ENCODE assay signal across 8 mouse cellular contexts in genomic region chr3:104817481-104817990, GRCm38 (mm10). TPM values are rescaled to one million over a fixed set of nuclear protein-coding genes. Genes with fewer than 3 reads are reported as not detected.
A peak's percentile ranks its signal among the peaks of the same experiment; 100 is the strongest.
DNase-seq lines count a peak whose midpoint lies in the region; ATAC-seq lines count a peak whose summit lies in the region.

No protein-coding gene starts in this region.

- H3K4me2 ChIP-seq in hindbrain, embryonic 12.5 days (replicated peaks) = peak overlapping the region; percentile 99

- peaks cover 6% of the 10 kb centered on the region; the same call in 1 of the 2 replicates for H3K36me3 ChIP-seq in hindbrain, embryonic 12.5 days
- H3K36me3 ChIP-seq in macrophage (ENCODE audit: inconsistent target) = no peaks in the 10 kb centered on the region; the same call in 1 of the 2 replicates

- H3K27ac ChIP-seq in hindbrain, embryonic 12.5 days = peak overlapping the region; percentile 66
- peak overlapping the region; percentile 79; the same call in 1 of the 2 replicates for H3K27ac ChIP-seq in macrophage

- peak overlapping the region; percentile 80 for H3K9ac ChIP-seq in hindbrain, embryonic 12.5 days

- H3K79me2 ChIP-seq in macrophage (ENCODE audit: inconsistent target) = peaks cover 44% of the 10 kb centered on the region; the same call in 1 of the 2 replicates

- no peaks in the 10 kb centered on the region for H3K27me3 ChIP-seq in hindbrain, embryonic 12.5 days

- peak; percentile 83 for ATAC-seq in hindbrain, embryonic 12.5 days (ENCODE audit: low FRiP score)

- under 1% methylated on average over 46 of the region's 46 CpGs for WGBS in hindbrain, embryonic 12.5 days
- WGBS in macrophage (ENCODE audit: missing documents) = 4% methylated on average over 43 of the region's 46 CpGs

- DNase-seq in MN1 (ENCODE audit: low spot score) = peak; percentile 52
- peak; percentile 10 for DNase-seq in cerebellum, adult 8-10 months
- peak; percentile 53 for DNase-seq in forelimb bud, embryonic 11.5 days (ENCODE audit: low read depth, low spot score)
- peak; percentile 39 to 51 for DNase-seq in layer of hippocampus, postnatal 36 days
- DNase-seq in right cerebral cortex, adult 18-20 months = peak; percentile 47
- DNase-seq in urinary bladder, postnatal 14 days (ENCODE audit: low spot score) = peak; percentile 56

- H3K9me3 ChIP-seq in hindbrain, embryonic 12.5 days (replicated peaks) = no peaks in the 10 kb centered on the region

- H3K4me1 ChIP-seq in hindbrain, embryonic 12.5 days = peaks cover 14% of the 10 kb centered on the region

- H3K4me3 ChIP-seq in hindbrain, embryonic 12.5 days = peak overlapping the region; percentile 75
- H3K4me3 ChIP-seq in macrophage (ENCODE audit: inconsistent target) = peak overlapping the region; percentile 82

RNA-seq across cellular contexts. Expression of gene Mov10, which starts 0.8 kb away (rescaled TPM):
- 27.1 and 38.0 TPM in 2 replicates for polyA plus RNA-seq in hindbrain, embryonic 12.5 days (2016; fragmentation: Nextera tagmentation; extraction: Ambion mirVana)
- total RNA-seq in layer of hippocampus, postnatal 36 days (2021) = 10 to 100 TPM in 1 of 2 experiments, 1 to 10 TPM in 1; 8.4 to 12.9 TPM
- total RNA-seq in macrophage (2018; cell fraction: chromatin; rRNA removed) = 100 to 1,000 TPM in 9 of 26 experiments, 10 to 100 TPM in 17; 16.7 to 237 (median 59.2) TPM
- 100 to 1,000 TPM in 12 of 26 experiments, 10 to 100 TPM in 14; 23.8 to 177 (median 62.2) TPM for total RNA-seq in macrophage (2018; cell fraction: cytosol; rRNA removed)
- 100 to 1,000 TPM in 12 of 26 experiments, 10 to 100 TPM in 14; 23.7 to 199 (median 83.9) TPM for total RNA-seq in macrophage (2018; cell fraction: nucleus; rRNA removed)
- 24.0 to 42.1 TPM (median 27.2 TPM) in 3 replicates for polyA plus RNA-seq in macrophage (2018)

RNA-seq across cellular contexts. Expression of gene Rhoc, which starts 29.4 kb away (rescaled TPM):
- 112 and 121 TPM in 2 replicates for polyA plus RNA-seq in hindbrain, embryonic 12.5 days (2016; fragmentation: Nextera tagmentation; extraction: Ambion mirVana)
- total RNA-seq in layer of hippocampus, postnatal 36 days (2021) = 10 to 100 TPM; 24.0 to 24.3 TPM
- total RNA-seq in macrophage (2018; cell fraction: chromatin; rRNA removed) = 10 to 100 TPM in 16 of 26 experiments, 1 to 10 TPM in 10; 1.5 to 65.1 (median 14.0) TPM
- 100 to 1,000 TPM in 3 of 26 experiments, 10 to 100 TPM in 23; 30.2 to 124 (median 59.7) TPM for total RNA-seq in macrophage (2018; cell fraction: cytosol; rRNA removed)
- total RNA-seq in macrophage (2018; cell fraction: nucleus; rRNA removed) = 10 to 100 TPM in 25 of 26 experiments, 1 to 10 TPM in 1; 9.5 to 73.8 (median 23.2) TPM
- polyA plus RNA-seq in macrophage (2018) = 52.1 to 126 TPM (median 83.9 TPM) in 3 replicates

RNA-seq across cellular contexts. Expression of gene Fam19a3, which starts 35.9 kb away (rescaled TPM):
- polyA plus RNA-seq in hindbrain, embryonic 12.5 days (2016; fragmentation: Nextera tagmentation; extraction: Ambion mirVana) = 0.06 TPM in 1 of 2 replicates, not detected in the other
- total RNA-seq in layer of hippocampus, postnatal 36 days (2021) = not detected
- under 1 TPM in 4 of 26 experiments, not detected in 22; 0.13 to 0.37 (median 0.19) TPM for total RNA-seq in macrophage (2018; cell fraction: chromatin; rRNA removed)
- under 1 TPM in 11 of 26 experiments, not detected in 15; under 0.01 to 0.30 (median 0.04) TPM for total RNA-seq in macrophage (2018; cell fraction: cytosol; rRNA removed)
- under 1 TPM in 3 of 26 experiments, not detected in 23; 0.11 to 0.25 (median 0.24) TPM for total RNA-seq in macrophage (2018; cell fraction: nucleus; rRNA removed)
- polyA plus RNA-seq in macrophage (2018) = not detected in 3 replicates

RNA-seq across cellular contexts. Expression of gene Ppm1j, which starts 36.7 kb away (rescaled TPM):
- polyA plus RNA-seq in hindbrain, embryonic 12.5 days (2016; fragmentation: Nextera tagmentation; extraction: Ambion mirVana) = 1.4 and 2.0 TPM in 2 replicates
- under 1 TPM in 1 of 2 experiments, not detected in 1; 0.25 TPM for total RNA-seq in layer of hippocampus, postnatal 36 days (2021)
- 1 to 10 TPM in 1 of 26 experiments, under 1 TPM in 3, not detected in 22; 0.36 to 1.6 (median 0.49) TPM for total RNA-seq in macrophage (2018; cell fraction: chromatin; rRNA removed)
- total RNA-seq in macrophage (2018; cell fraction: cytosol; rRNA removed) = under 1 TPM in 13 of 26 experiments, not detected in 13; 0.08 to 0.41 (median 0.10) TPM
- 1 to 10 TPM in 2 of 26 experiments, under 1 TPM in 1, not detected in 23; 0.54 to 1.2 (median 1.1) TPM for total RNA-seq in macrophage (2018; cell fraction: nucleus; rRNA removed)
- polyA plus RNA-seq in macrophage (2018) = 0.10 to 0.56 TPM (median 0.13 TPM) in 3 replicates

RNA-seq across cellular contexts. Expression of gene St7l, which starts 46.3 kb away (rescaled TPM):
- polyA plus RNA-seq in hindbrain, embryonic 12.5 days (2016; fragmentation: Nextera tagmentation; extraction: Ambion mirVana) = 38.3 and 42.5 TPM in 2 replicates
- total RNA-seq in layer of hippocampus, postnatal 36 days (2021) = 10 to 100 TPM; 39.7 to 50.1 TPM
- total RNA-seq in macrophage (2018; cell fraction: chromatin; rRNA removed) = 100 to 1,000 TPM in 3 of 26 experiments, 10 to 100 TPM in 23; 26.3 to 114 (median 54.8) TPM
- 10 to 100 TPM; 14.6 to 29.1 (median 22.6) TPM for total RNA-seq in macrophage (2018; cell fraction: cytosol; rRNA removed)
- total RNA-seq in macrophage (2018; cell fraction: nucleus; rRNA removed) = 10 to 100 TPM; 18.9 to 99.2 (median 43.1) TPM
- 25.4 to 31.0 TPM (median 25.4 TPM) in 3 replicates for polyA plus RNA-seq in macrophage (2018)

Comparison
In these comparisons a context has a peak if more than half of its experiments do, and no peak if none do; other contexts are left out.
1. Peak in every context shown above with its lines: DNase-seq, ATAC-seq, H3K4me3 ChIP-seq and H3K27ac ChIP-seq.